Mouse (Mus musculus): ENCODE data around the gene Kcnmb4. TPM values are rescaled to one million over a fixed set of nuclear protein-coding genes. Genes with fewer than 3 reads are reported as not detected.

Kcnmb4 gene
- polyA plus RNA-seq, 1 experiment, result 8.9 TPM

- WGBS, result 54% methylated on average over 9 of the region's 9 CpGs
- no peak overlapping the region for H3K27ac ChIP-seq (ENCODE audit: insufficient read depth, low read depth, low read length)
- no peaks in the 10 kb centered on the region for H3K36me3 ChIP-seq (ENCODE audit: control insufficient read depth, insufficient read depth, low read length)
- no peaks in the 10 kb centered on the region for H3K27me3 ChIP-seq (ENCODE audit: control insufficient read depth, insufficient read depth, low read length)
- H3K4me1 ChIP-seq (ENCODE audit: control insufficient read depth, insufficient read depth, insufficient read length, low read length), result no peaks in the 10 kb centered on the region
- TF ChIP-seq POLR2A (IDR thresholded peaks at IDR 0.05; ENCODE audit: low read depth, low read length) (no peak), CTCF (IDR thresholded peaks at IDR 0.05; ENCODE audit: extremely low read depth, insufficient read length, insufficient replicate concordance, low read depth, low read length) (no peak)
- no peak overlapping the region for H3K4me3 ChIP-seq (ENCODE audit: low read depth, low read length)
Measured at GRCm38 (mm10) chr10:116393790-116394475, 79.7 kb downstream of the Kcnmb4 start.

GRCm38 (mm10) chr10:116388840-116389239, 84.8 kb downstream of the Kcnmb4 start:
- Histone ChIP-seq H3K36me3 (ENCODE audit: control insufficient read depth, insufficient read depth, low read length) (no peaks in the 10 kb centered on the region), H3K4me3 (ENCODE audit: low read depth, low read length) (no peak overlapping the region), H3K27ac (ENCODE audit: insufficient read depth, low read depth, low read length) (no peak overlapping the region), H3K4me1 (ENCODE audit: control insufficient read depth, insufficient read depth, insufficient read length, low read length) (no peaks in the 10 kb centered on the region), H3K27me3 (ENCODE audit: control insufficient read depth, insufficient read depth, low read length) (no peaks in the 10 kb centered on the region)
- TF ChIP-seq CTCF (IDR thresholded peaks at IDR 0.05; ENCODE audit: extremely low read depth, insufficient read length, insufficient replicate concordance, low read depth, low read length) (no peak), POLR2A (IDR thresholded peaks at IDR 0.05; ENCODE audit: low read depth, low read length) (no peak)
- WGBS, result 68% methylated on average over 6 of the region's 6 CpGs

- no peaks in the 10 kb centered on the region for H3K4me1 ChIP-seq (ENCODE audit: control insufficient read depth, insufficient read depth, insufficient read length, low read length)
- H3K36me3 ChIP-seq (ENCODE audit: control insufficient read depth, insufficient read depth, low read length), result no peaks in the 10 kb centered on the region
- H3K4me3 ChIP-seq (ENCODE audit: low read depth, low read length), result no peak overlapping the region
- TF ChIP-seq CTCF (IDR thresholded peaks at IDR 0.05; ENCODE audit: extremely low read depth, insufficient read length, insufficient replicate concordance, low read depth, low read length), result no peak
- no peak for TF ChIP-seq POLR2A (IDR thresholded peaks at IDR 0.05; ENCODE audit: low read depth, low read length)
- 28% methylated on average over 7 of the region's 7 CpGs for WGBS
- H3K27me3 ChIP-seq (ENCODE audit: control insufficient read depth, insufficient read depth, low read length), result no peaks in the 10 kb centered on the region
- H3K27ac ChIP-seq (ENCODE audit: insufficient read depth, low read depth, low read length), result no peak overlapping the region
Measured at GRCm38 (mm10) chr10:116386391-116386885, 87.2 kb downstream of the Kcnmb4 start.

GRCm38 (mm10) chr10:116384401-116384800, 89.3 kb downstream of the Kcnmb4 start:
- H3K4me1 ChIP-seq (ENCODE audit: control insufficient read depth, insufficient read depth, insufficient read length, low read length), result no peaks in the 10 kb centered on the region
- no peaks in the 10 kb centered on the region for H3K36me3 ChIP-seq (ENCODE audit: control insufficient read depth, insufficient read depth, low read length)
- H3K4me3 ChIP-seq (ENCODE audit: low read depth, low read length), result no peak overlapping the region
- TF ChIP-seq POLR2A (IDR thresholded peaks at IDR 0.05; ENCODE audit: low read depth, low read length) (no peak), CTCF (IDR thresholded peaks at IDR 0.05; ENCODE audit: extremely low read depth, insufficient read length, insufficient replicate concordance, low read depth, low read length) (no peak)
- no peak overlapping the region for H3K27ac ChIP-seq (ENCODE audit: insufficient read depth, low read depth, low read length)
- no peaks in the 10 kb centered on the region for H3K27me3 ChIP-seq (ENCODE audit: control insufficient read depth, insufficient read depth, low read length)
- 73% methylated on average over 4 of the region's 4 CpGs for WGBS

- Histone ChIP-seq H3K36me3 (ENCODE audit: control insufficient read depth, insufficient read depth, low read length) (no peaks in the 10 kb centered on the region), H3K27me3 (ENCODE audit: control insufficient read depth, insufficient read depth, low read length) (no peaks in the 10 kb centered on the region), H3K4me1 (ENCODE audit: control insufficient read depth, insufficient read depth, insufficient read length, low read length) (no peaks in the 10 kb centered on the region), H3K4me3 (ENCODE audit: low read depth, low read length) (no peak overlapping the region), H3K27ac (ENCODE audit: insufficient read depth, low read depth, low read length) (no peak overlapping the region)
- WGBS, result 81% methylated on average over 13 of the region's 13 CpGs
- no peak for TF ChIP-seq CTCF (IDR thresholded peaks at IDR 0.05; ENCODE audit: extremely low read depth, insufficient read length, insufficient replicate concordance, low read depth, low read length)
- TF ChIP-seq POLR2A (IDR thresholded peaks at IDR 0.05; ENCODE audit: low read depth, low read length), result no peak
Measured at GRCm38 (mm10) chr10:116382826-116383685, 90.6 kb downstream of the Kcnmb4 start.

DNA sequence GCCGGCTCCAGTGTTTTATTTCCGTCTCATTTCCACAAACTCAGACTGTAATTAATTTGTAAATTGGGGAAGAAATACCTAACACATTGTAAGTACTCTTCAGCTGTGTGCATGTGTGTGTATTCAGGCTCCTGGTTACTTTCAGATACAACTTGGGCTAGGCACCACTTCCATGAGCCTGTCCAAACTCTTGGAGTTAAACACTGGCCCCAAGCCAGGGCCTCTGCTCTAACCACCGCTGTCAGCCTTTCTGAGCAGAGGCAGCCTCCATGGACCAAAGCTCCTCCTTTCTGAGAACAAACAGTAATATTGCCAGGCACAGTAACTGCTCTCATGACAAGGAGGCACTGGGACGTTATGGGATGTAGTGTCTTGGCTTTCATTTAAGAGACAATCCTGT, 96.8 kb downstream of the Kcnmb4 start:
- no peaks in the 10 kb centered on the region for H3K36me3 ChIP-seq (ENCODE audit: control insufficient read depth, insufficient read depth, low read length)
- H3K4me3 ChIP-seq (ENCODE audit: low read depth, low read length), result no peak overlapping the region
- no peaks in the 10 kb centered on the region for H3K27me3 ChIP-seq (ENCODE audit: control insufficient read depth, insufficient read depth, low read length)
- WGBS, result 61% methylated on average over 4 of the region's 4 CpGs
- H3K27ac ChIP-seq (ENCODE audit: insufficient read depth, low read depth, low read length), result no peak overlapping the region
- H3K4me1 ChIP-seq (ENCODE audit: control insufficient read depth, insufficient read depth, insufficient read length, low read length), result no peaks in the 10 kb centered on the region
- no peak for TF ChIP-seq CTCF (IDR thresholded peaks at IDR 0.05; ENCODE audit: extremely low read depth, insufficient read length, insufficient replicate concordance, low read depth, low read length)
- TF ChIP-seq POLR2A (IDR thresholded peaks at IDR 0.05; ENCODE audit: low read depth, low read length), result no peak

DNA sequence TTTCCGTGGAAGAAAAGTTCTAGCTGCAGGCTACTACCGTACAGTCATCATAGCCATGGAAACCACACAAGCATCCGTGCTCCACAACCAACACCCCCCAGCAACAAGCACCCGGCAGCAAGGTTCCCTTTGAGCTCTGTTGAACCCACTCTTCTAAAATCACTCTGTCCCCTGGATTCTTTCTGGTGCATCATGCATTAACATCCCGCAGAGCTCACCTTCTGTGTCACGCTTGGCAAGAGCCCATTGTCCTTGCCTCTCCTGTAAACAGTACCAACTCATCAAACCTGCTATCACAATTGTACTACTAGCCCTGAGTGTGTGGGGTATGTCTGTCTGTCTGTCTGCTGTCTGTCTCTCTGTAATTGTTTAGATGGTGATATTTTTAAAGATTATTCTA, 99.6 kb downstream of the Kcnmb4 start:
- Histone ChIP-seq H3K27ac (ENCODE audit: insufficient read depth, low read depth, low read length) (no peak overlapping the region), H3K4me1 (ENCODE audit: control insufficient read depth, insufficient read depth, insufficient read length, low read length) (no peaks in the 10 kb centered on the region), H3K4me3 (ENCODE audit: low read depth, low read length) (no peak overlapping the region), H3K36me3 (ENCODE audit: control insufficient read depth, insufficient read depth, low read length) (no peaks in the 10 kb centered on the region), H3K27me3 (ENCODE audit: control insufficient read depth, insufficient read depth, low read length) (no peaks in the 10 kb centered on the region)
- WGBS, result 93% methylated on average over 6 of the region's 6 CpGs
- no peak for TF ChIP-seq POLR2A (IDR thresholded peaks at IDR 0.05; ENCODE audit: low read depth, low read length)
- TF ChIP-seq CTCF (IDR thresholded peaks at IDR 0.05; ENCODE audit: extremely low read depth, insufficient read length, insufficient replicate concordance, low read depth, low read length), result no peak
